Mouse (Mus musculus) testis, adult 2 months (tissue): ENCODE measurements around the gene Olfr1466. TPM values are rescaled to one million over a fixed set of nuclear protein-coding genes. Genes with fewer than 3 reads are reported as not detected.

Experiments
- H3K27ac ChIP-seq: fragments of 200-500 bp; 2 replicates; pipeline ENCODE4 v1.5.1; 2012; ENCODE audit warnings: low read depth, low read length; ENCODE audit not compliant: control insufficient read depth, insufficient read depth
- H3K27me3 ChIP-seq: fragments of 200-500 bp; 2 replicates; pipeline ENCODE4 v1.6.1; 2012; ENCODE audit warnings: mild to moderate bottlenecking, low read length, moderate library complexity; ENCODE audit not compliant: control insufficient read depth, insufficient read depth
- H3K36me3 ChIP-seq: fragments of 200-500 bp; 2 replicates; pipeline ENCODE4 v1.6.1; 2012; ENCODE audit warnings: mild to moderate bottlenecking, low read length; ENCODE audit not compliant: control insufficient read depth, insufficient read depth
- H3K4me1 ChIP-seq: fragments of 200-500 bp; 2 replicates; pipeline ENCODE4 v1.6.1; 2012; ENCODE audit warnings: low read length; ENCODE audit not compliant: control insufficient read depth, insufficient read depth
- H3K4me3 ChIP-seq: fragments of 200-500 bp; 2 replicates; pipeline ENCODE4 v1.5.1; 2012; ENCODE audit warnings: low read depth, mild to moderate bottlenecking, low read length, moderate library complexity, mixed read lengths; ENCODE audit not compliant: control insufficient read depth
- CTCF ChIP-seq: fragments of 200-500 bp; IDR thresholded peaks from 2 replicates; pipeline ENCODE4 v1.5.1; 2012; ENCODE audit warnings: low read depth, mild to moderate bottlenecking, inconsistent platforms, low read length, moderate library complexity; ENCODE audit not compliant: control insufficient read depth, insufficient read depth, insufficient replicate concordance
- POLR2A ChIP-seq: fragments of 200-500 bp; IDR thresholded peaks from 2 replicates; pipeline ENCODE4 v1.6.1; 2012; ENCODE audit warnings: low read depth, mild to moderate bottlenecking, inconsistent platforms, low read length, moderate library complexity; ENCODE audit not compliant: control insufficient read depth
- polyA plus RNA-seq: library from polyadenylated mRNA; depleted of rRNA; stranded (reverse); fragments of >200 nt; gene quantifications from 2 replicates; pipeline ENCODE4 v1.2.3, GENCODE M21; 2012; rRNA removed

Olfr1466 gene
- polyA plus RNA-seq = not detected in 2 replicates

DNA sequence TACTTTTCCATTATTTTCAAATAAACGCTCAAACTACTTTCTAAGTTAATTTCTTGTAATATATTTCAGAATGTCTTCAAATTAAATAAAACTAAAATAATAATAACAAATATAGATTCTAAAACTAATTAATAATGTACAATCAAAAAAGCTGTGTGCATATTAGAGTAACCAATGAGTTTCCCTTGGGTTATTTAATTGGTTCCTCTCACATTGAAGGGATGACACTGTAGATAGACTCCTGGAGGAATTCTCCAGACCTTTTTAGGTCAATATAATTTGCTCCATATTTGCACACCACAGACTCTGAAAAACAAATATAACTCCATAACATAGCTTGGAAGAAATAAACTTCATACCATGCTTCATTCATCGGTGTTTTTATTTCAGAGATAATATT, at the start of gene Olfr1466:
Olfr1466 (plus strand) TSS at position 301 of the 400 bp plus-strand sequence.
- Histone ChIP-seq H3K27ac (no peak within 1 kb of the TSS), H3K4me1 (no peaks in the 10 kb centered on the region), H3K36me3 (no peaks in the 10 kb centered on the region), H3K27me3 (no peaks in the 10 kb centered on the region), H3K4me3 (no peak within 1 kb of the TSS)
- no peak for TF ChIP-seq CTCF
- TF ChIP-seq POLR2A = no peak

- H3K27me3 ChIP-seq = no peaks in the 10 kb centered on the region
- H3K36me3 ChIP-seq = no peaks in the 10 kb centered on the region
- no peak within 1 kb of the TSS for H3K27ac ChIP-seq
- no peaks in the 10 kb centered on the region for H3K4me1 ChIP-seq
- H3K4me3 ChIP-seq = no peak within 1 kb of the TSS
- TF ChIP-seq CTCF (no peak), POLR2A (no peak)
Measured at GRCm38 (mm10) chr19:13315441-13315840, 23.2 kb upstream of the Olfr1466 start, which contains the start of gene Olfr1465. TSS of gene Olfr1465 (minus strand) at chr19:13315541.

DNA sequence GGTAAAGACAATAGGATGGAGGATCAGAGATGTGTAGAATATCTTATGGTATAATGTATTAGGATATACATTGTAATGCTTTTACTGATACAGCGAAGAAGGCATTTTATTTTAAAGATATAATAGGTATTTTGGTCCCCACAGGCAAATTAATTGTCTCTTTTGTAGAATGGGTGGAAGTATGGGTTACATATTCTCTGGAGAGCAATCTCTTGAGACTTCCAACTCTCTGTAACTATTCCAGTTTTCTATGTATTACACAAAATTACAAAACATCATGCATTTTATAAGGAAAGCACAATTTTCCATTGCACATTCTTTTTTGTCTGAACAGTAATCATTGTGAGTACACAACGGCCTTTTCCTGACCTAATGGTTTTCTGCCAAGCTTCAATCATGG, 23.3 kb downstream of the Olfr1466 start, which contains the start of gene Olfr1467:
Olfr1467 (plus strand) TSS at position 301 of the 400 bp plus-strand sequence.
- no peaks in the 10 kb centered on the region for H3K4me1 ChIP-seq
- H3K4me3 ChIP-seq = no peak within 1 kb of the TSS
- TF ChIP-seq CTCF = no peak
- TF ChIP-seq POLR2A = no peak
- no peak within 1 kb of the TSS for H3K27ac ChIP-seq
- no peaks in the 10 kb centered on the region for H3K36me3 ChIP-seq
- no peaks in the 10 kb centered on the region for H3K27me3 ChIP-seq

Other genes starting within 250 kb of the Olfr1466 start
- gene Olfr1457, start 241.0 kb upstream of the Olfr1466 start, polyA plus RNA-seq = not detected in 2 replicates
- not detected in 2 replicates for gene Olfr1458, start 232.1 kb upstream of the Olfr1466 start, polyA plus RNA-seq
- gene Olfr1459, start 189.3 kb upstream of the Olfr1466 start, polyA plus RNA-seq = 0.01 and 0.02 TPM in 2 replicates
- not detected in 2 replicates for gene Olfr1461, start 175.9 kb upstream of the Olfr1466 start, polyA plus RNA-seq
- gene Olfr1462, start 153.1 kb upstream of the Olfr1466 start, polyA plus RNA-seq = not detected in 2 replicates
- not detected in 2 replicates for gene Olfr1463, start 107.5 kb upstream of the Olfr1466 start, polyA plus RNA-seq
- gene Olfr1465, start 23.3 kb upstream of the Olfr1466 start, polyA plus RNA-seq = not detected in 2 replicates
- gene Olfr1467, start 23.4 kb downstream of the Olfr1466 start, polyA plus RNA-seq = not detected in 2 replicates
- gene Olfr1469, start 69.0 kb downstream of the Olfr1466 start, polyA plus RNA-seq = not detected in 2 replicates
- gene Olfr1471, start 104.5 kb downstream of the Olfr1466 start, polyA plus RNA-seq = not detected in 2 replicates
- not detected in 2 replicates for gene Olfr1472, start 117.2 kb downstream of the Olfr1466 start, polyA plus RNA-seq
- not detected in 2 replicates for gene Olfr1474, start 130.7 kb downstream of the Olfr1466 start, polyA plus RNA-seq
- not detected in 2 replicates for gene Olfr1475, start 141.3 kb downstream of the Olfr1466 start, polyA plus RNA-seq
- gene Olfr1477, start 161.7 kb downstream of the Olfr1466 start, polyA plus RNA-seq = not detected in 2 replicates
- gene Olfr1480, start 189.1 kb downstream of the Olfr1466 start, polyA plus RNA-seq = not detected in 2 replicates
- not detected in 2 replicates for gene Olfr1484, start 244.6 kb downstream of the Olfr1466 start, polyA plus RNA-seq